Mouse (Mus musculus): ENCODE results near the gene Alppl2.
A peak's percentile ranks its signal among the peaks of the same experiment; 100 is the strongest.

Gene Alppl2

DNA sequence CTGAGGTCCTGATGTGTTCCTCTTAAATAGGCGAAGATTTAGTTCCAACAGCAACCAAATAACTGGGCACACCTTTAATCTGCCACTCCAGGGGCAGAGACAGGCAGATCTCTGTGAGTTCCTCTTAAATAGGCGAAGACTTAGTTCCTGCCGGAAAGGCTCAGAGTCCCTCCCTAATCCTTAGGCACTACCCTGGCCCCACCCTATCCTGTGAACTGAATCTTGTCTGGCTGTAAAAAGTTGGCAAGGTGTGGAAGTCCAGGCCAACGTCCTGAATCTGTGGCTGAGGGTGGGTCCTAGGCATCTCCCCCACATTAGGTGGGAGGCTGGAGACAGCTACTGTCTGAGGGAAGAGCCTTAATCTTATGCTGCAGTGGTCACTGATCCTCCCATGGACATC lies at the start of gene Alppl2:
Gene Alppl2 (minus strand): TSS at position 101 of the 400 bp plus-strand sequence.
- DNase-seq (ENCODE audit: low spot score) = no peak

- no peak for DNase-seq (ENCODE audit: low spot score)
Observed at GRCm38 (mm10) chr1:87131803-87132202, 42.1 kb upstream of the Alppl2 start.

DNA sequence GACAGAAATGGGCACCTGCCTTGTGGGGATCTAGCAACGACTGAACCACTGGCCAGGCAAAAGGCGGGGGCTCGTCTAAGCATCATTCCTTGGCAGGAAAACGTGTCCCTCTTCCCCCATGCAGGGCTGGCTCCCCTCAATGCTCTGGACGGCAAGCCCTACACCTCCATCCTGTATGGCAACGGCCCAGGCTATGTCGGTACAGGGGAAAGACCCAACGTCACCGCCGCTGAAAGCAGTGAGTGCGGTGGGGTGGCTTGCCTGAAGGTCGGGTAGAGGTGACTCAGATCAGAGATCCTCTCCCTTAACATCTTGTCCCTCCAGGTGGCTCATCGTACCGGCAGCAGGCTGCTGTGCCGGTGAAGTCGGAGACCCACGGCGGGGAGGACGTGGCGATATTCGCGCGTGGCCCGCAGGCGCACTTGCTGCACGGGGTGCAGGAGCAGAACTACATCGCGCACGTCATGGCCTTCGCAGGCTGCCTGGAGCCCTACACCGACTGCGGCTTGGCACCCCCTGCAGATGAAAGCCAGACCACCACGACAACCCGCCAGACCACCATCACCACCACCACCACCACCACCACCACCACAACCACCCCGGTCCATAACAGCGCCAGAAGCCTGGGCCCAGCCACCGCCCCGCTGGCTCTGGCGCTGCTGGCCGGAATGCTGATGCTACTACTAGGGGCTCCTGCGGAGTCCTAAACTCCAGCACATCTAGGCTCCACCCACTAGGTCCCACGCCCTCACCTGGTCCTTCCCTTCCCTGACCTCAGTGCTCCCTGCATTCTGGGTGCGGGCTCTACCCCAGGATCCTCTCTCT lies 37.7 kb upstream of the Alppl2 start:
- DNase-seq (ENCODE audit: low spot score) = no peak

GRCm38 (mm10) chr1:87124673-87125072 lies 34.9 kb upstream of the Alppl2 start, which contains the start of gene Akp3:
Gene Akp3 (plus strand): TSS chr1:87124973.
- DNase-seq (ENCODE audit: low spot score) = no peak

GRCm38 (mm10) chr1:87114784-87115183 lies 25.1 kb upstream of the Alppl2 start:
- no peak for DNase-seq (ENCODE audit: low spot score)

DNA sequence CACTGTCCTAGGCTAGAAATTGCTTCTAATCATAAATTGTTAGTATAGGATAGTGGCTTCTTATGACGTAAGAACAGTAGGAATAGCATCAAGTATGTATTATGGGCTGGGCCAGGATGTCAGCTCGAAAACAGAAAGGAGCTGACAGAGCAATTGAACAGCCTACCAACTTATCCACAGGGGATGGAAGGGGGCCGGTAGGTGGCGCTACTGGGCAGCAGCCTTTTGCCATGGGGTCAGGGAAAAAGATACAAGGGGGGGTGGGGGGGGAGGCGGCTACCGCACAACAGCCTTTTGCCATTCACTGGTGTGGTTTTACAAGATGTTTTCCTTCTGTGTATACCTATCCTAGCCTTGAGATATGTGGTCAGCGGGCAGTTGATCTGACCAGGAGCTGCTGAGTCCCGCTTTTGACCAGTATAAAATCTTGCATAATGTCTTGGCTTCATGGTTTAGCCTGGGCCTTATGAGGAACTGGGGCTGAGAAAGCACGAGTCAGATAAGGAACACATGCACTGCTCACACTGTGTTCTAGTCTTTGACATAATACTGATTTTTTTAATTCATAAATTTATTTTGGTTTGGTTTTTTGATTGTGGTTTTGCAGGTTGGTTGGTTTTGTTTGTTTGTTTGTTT lies 22.1 kb upstream of the Alppl2 start:
- DNase-seq (ENCODE audit: low spot score) = peak; percentile 66

DNA sequence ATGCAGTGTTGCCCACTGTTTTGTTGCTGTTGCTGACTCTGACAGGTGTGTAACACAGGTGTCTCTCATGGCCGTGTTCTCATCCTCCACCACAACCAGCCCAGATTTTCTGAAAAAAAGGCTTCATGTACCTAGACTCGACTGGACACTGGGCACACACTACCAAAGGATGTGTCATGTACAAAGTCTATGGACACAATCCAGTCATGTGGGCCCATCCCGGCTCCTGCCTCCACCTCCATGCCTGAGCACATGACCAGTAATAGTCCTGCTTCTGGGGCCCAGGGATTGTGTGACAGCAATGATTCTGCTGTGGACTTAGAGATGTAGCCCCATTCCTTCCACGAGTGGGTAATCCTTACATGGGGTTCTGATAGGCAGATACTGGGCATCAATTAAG lies 18.8 kb upstream of the Alppl2 start:
- DNase-seq (ENCODE audit: low spot score) = no peak

GRCm38 (mm10) chr1:87106536-87106935 lies 16.8 kb upstream of the Alppl2 start:
- no peak for DNase-seq (ENCODE audit: low spot score)

- no peak for DNase-seq (ENCODE audit: low spot score)
Observed at GRCm38 (mm10) chr1:87103936-87104335, 14.2 kb upstream of the Alppl2 start.

- no peak for DNase-seq (ENCODE audit: low spot score)
Observed at GRCm38 (mm10) chr1:87102114-87102513, 12.4 kb upstream of the Alppl2 start.

DNA sequence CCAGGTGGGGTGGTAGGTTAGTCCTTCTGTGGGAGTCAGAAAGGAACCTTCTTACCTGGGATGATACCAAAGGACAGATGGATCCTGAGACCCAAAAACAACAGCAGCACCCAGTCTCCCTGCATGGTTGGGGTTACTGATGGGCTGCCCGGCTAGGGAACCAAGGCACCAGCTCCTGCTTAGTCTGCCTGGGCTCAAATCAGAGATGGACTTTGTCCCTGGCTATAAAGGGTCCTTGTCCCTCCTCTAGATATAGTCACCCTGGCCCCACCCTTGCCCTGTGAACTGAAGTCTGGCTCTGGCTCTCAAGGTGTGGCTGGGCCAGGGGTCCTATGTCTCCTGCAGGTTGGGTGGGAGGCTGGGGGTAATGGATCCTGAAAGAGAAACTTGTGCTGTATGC lies 11.7 kb upstream of the Alppl2 start, which contains the start of gene Alpi:
Gene Alpi (minus strand): TSS at position 196 of the 400 bp plus-strand sequence.
- DNase-seq (ENCODE audit: low spot score) = no peak

GRCm38 (mm10) chr1:87098358-87098975 lies 8.7 kb upstream of the Alppl2 start:
- peak; percentile 82 for DNase-seq (ENCODE audit: low spot score)

DNA sequence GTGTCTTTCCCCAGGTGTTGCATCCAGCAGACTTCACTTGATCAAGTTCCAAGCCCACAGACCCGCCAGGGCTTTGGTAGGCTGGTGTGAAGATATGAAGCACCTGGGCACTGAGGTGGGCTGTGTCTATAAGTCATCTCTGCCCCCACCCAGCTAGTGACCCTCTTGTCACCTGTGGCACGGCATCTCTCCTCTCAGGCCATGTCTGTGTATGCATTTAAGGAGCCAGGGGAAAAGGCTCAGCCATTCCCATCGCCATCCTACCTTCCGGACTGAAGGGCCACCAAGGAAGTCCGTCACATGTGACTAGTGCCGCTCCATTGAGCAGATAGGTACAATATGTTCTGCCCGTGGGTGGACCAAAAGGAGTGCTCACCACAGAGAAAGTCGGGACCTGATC lies 5.9 kb upstream of the Alppl2 start:
- DNase-seq (ENCODE audit: low spot score) = peak; percentile 20

DNA sequence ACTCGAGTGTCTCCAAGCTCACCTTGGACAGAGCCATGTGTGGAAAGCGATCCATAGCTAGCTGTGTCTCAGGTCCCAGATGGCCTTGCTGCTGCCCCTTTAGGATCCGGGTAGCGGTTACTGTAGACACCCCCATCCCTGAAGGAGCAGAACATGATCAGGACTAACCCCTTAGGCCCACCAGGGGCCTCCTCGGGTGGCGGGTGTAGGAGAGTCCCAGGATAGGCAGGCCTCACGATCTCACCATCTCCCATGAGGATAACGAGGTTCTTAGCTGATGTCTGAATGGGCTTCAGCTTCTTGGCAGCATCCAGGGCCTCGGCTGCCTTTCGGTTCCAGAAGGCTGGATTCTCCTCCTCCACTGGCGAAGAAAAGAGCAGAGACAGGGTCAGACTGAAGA lies 477 bp downstream of the Alppl2 start:
- no peak for DNase-seq (ENCODE audit: low spot score)

- DNase-seq (ENCODE audit: low spot score) = no peak
Observed at GRCm38 (mm10) chr1:87086964-87087363, 2.8 kb downstream of the Alppl2 start.

DNA sequence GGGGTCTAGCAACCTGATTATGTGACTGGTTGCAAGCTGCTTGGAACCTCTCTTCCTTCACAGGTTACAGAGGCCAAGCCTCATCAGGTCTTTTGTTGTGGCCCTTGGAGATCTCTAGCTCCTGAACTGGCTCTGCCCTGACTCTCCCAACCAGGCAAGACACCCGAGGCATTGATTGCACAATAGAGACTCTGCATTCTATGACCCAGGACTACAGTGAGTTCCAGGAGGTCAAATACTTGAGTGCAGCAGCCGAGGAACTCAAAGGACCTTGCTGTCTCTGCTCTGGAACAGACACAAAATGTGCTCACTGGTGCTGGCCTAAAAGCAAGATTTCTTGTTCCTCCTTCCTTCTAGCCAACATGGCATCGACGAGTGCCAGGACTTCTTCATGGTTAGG lies 3.5 kb downstream of the Alppl2 start:
- no peak for DNase-seq (ENCODE audit: low spot score)

DNA sequence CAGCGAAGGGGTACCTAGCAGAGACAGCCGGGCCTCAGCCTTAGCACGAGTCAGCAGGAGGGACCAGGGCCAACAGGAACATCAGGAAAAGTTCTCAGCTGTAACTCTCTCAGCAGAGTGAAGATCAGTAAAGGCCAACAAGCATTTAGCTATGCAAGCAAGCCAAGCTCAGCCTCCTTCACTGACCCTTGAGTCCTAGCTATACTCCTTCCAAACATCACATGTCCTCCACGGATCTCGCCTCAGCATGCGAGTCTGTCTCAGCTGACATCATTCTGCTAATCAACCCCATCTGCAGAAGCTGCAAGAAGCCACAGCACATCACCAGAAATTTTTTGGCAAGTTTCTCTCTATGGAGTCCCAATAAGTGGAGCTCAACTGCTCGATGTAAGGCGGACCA lies 16.0 kb downstream of the Alppl2 start:
- no peak for DNase-seq (ENCODE audit: low spot score)

GRCm38 (mm10) chr1:87070720-87071119 lies 19.0 kb downstream of the Alppl2 start:
- peak; percentile 30 for DNase-seq (ENCODE audit: low spot score)

DNA sequence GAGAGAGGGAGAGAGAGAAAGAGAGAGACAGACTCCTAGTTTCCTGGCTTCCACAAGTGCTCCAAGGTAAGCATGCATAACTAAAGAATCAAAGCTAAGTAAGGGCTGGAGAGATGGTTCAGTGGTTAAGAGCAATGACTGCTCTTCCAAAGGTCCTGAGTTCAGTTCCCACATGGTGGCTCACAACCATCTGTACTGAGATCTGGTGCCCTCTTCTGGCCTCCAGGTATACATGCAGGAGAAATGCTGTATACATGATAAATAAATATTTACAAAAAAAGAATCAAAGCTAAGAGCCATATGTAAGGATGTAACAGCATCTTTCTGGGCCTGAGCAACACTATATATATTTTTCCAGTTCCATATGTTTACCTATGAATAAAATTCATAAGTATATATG lies 28.8 kb downstream of the Alppl2 start:
- no peak for DNase-seq (ENCODE audit: low spot score)

DNA sequence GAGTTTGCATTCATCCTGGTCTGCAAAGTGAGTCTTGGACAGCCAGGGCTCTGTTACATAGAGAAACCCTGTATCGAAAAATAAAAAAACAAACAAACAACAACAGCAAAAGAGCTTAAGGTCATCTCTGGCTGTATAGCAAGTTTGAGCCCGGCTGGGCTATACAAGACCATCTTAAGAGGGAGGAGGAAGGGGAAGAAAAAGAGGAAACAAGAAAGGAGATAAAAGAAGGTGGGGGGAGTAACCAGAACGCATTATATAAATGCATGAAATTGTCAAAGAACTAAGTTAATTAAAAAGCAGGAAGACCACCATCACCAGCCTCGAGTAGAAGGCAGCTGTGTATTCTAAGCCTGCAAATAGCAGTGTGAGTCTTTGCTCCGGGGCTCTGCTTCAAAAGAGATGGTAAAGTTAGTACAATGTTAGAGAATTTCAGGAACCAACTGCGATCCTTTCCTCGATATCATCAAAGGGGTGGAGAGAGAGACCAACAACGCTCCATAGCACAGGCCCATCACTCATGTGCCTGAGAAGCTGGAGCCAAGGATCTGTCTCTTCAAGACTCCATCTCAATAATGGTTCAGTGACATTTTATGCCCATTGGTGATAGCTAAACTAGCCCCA lies 30.6 kb downstream of the Alppl2 start:
- DNase-seq (ENCODE audit: low spot score) = no peak

DNA sequence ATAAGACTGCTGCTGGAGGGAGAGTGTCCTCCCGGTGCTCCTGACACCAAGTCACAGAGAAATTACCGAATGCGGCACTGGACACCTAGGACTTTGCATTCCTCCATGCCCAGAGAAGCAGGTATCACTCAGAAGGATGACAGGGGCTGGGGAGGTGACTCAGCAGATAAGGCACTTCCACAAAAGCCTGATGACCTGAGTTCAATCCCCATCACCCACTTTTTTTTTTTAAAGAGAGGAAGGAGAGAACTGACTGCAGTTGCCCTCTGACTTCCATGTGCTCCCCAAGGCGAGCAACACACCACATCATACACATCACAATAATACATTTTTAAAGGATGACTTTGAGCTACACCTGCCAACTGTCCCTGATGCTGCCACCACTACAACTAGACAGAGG lies 32.7 kb downstream of the Alppl2 start:
- no peak for DNase-seq (ENCODE audit: low spot score)

DNA sequence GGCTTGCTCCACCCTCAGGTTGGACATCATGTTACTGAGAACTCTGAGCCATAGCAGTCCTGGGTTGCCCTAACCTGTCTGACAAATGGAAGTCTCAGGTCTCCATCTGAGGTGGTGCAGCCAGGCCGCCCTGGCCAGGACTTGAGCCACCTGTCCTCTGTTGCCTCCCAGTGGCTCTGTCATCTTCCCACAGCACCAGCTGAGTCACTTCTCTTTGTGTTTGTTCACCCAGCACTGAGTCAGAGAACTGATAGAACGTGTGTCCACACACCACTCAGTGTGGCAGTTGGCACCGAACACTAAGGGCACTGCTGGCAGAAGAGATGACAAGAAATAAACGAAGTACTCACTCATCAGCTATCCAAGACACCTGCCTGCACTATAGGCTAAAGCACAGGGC lies 38.4 kb downstream of the Alppl2 start:
- DNase-seq (ENCODE audit: low spot score) = no peak

- DNase-seq (ENCODE audit: low spot score) = no peak
Observed at GRCm38 (mm10) chr1:87050700-87051099, 39.0 kb downstream of the Alppl2 start.
